Mouse (Mus musculus) heart, embryonic 16.5 days (tissue): Measurements from ENCODE around the gene Sh3bgr. TPM values are rescaled to one million over a fixed set of nuclear protein-coding genes. Genes with fewer than 3 reads are reported as not detected.

Source experiments
- ATAC-seq: fragments of 200-750 bp; cut with Nextera tagmentation; replicated peaks from 2 replicates; pipeline ENCODE4 v1.8.0; 2017; ENCODE audit warnings: moderate number of reproducible peaks; ENCODE audit not compliant: insufficient read depth, low FRiP score; ENCODE audit errors: extremely low read depth
- H3K27ac ChIP-seq: fragments of 300-500 bp; sonication (generic); 2 replicates; pipeline ENCODE4 v1.5.1; 2014; ENCODE audit warnings: mild to moderate bottlenecking, low read length, control low read depth, moderate library complexity
- H3K27me3 ChIP-seq: fragments of 300-500 bp; sonication (generic); 2 replicates; pipeline ENCODE4 v1.6.1; 2014; ENCODE audit warnings: low read length, mixed read lengths; ENCODE audit not compliant: control insufficient read depth, insufficient read depth
- H3K36me3 ChIP-seq: fragments of 300-500 bp; sonication (generic); 2 replicates; pipeline ENCODE4 v1.6.1; 2014; ENCODE audit not compliant: control insufficient read depth, insufficient read depth
- H3K4me1 ChIP-seq: fragments of 300-500 bp; sonication (generic); 2 replicates; pipeline ENCODE4 v1.6.1; 2014; ENCODE audit warnings: low read length, mixed read lengths; ENCODE audit not compliant: control insufficient read depth, insufficient read depth
- H3K4me2 ChIP-seq: fragments of 300-500 bp; sonication (generic); 2 replicates; pipeline ENCODE4 v1.6.1; 2014; ENCODE audit warnings: low read depth, mild to moderate bottlenecking, control low read depth, low read length
- H3K4me3 ChIP-seq: fragments of 300-500 bp; sonication (generic); 2 replicates; pipeline ENCODE4 v1.5.1; 2014; ENCODE audit warnings: mild to moderate bottlenecking, control low read depth, low read length
- H3K9ac ChIP-seq: fragments of 300-500 bp; sonication (generic); 2 replicates; pipeline ENCODE4 v1.6.1; 2014; ENCODE audit warnings: low read length, control low read depth
- H3K9me3 ChIP-seq: fragments of 300-500 bp; sonication (generic); replicated peaks from 2 replicates; pipeline ENCODE4 v1.6.1; 2016; ENCODE audit warnings: low read length; ENCODE audit not compliant: control insufficient read depth
- WGBS: fragments of 180-500 bp; shearing (Covaris S2); extraction: QIAGEN DNeasy Blood & Tissue Kit; methylation state at CpG from one replicate; pipeline ENCODE4 v1.1.7; 2014; 5-methylcytosine and 5-hydroxymethylcytosine counted together
- polyA plus RNA-seq: library from polyadenylated mRNA; unstranded; fragments of >200 nt; fragmentation: Nextera tagmentation; extraction: Ambion mirVana; gene quantifications from 2 replicates; pipeline ENCODE4 v1.2.1, GENCODE M21; 2015

Sh3bgr gene
- polyA plus RNA-seq: 523 and 531 TPM in 2 replicates

- Histone ChIP-seq H3K27me3 (no peaks in the 10 kb centered on the region), H3K36me3 (no peaks in the 10 kb centered on the region), H3K9me3 (no peaks in the 10 kb centered on the region), H3K9ac (peak within 1 kb of the TSS; percentile 84), H3K4me3 (peak within 1 kb of the TSS; percentile 62), H3K4me1 (peaks cover 16% of the 10 kb centered on the region), H3K27ac (peak within 1 kb of the TSS; percentile 99), H3K4me2 (peak within 1 kb of the TSS; percentile 69)
- 4% methylated on average over 20 of the region's 20 CpGs for WGBS
- ATAC-seq: peak; percentile 95
Observed at GRCm38 (mm10) chr16:96199913-96200701, at the start of gene Sh3bgr. Gene Sh3bgr (plus strand): TSS chr16:96200450.

- Histone ChIP-seq H3K4me1 (peaks cover 32% of the 10 kb centered on the region), H3K4me3 (no peak overlapping the region), H3K36me3 (peaks cover 12% of the 10 kb centered on the region; the same call in 1 of the 2 replicates), H3K27ac (peak overlapping the region; percentile 46; the same call in 1 of the 2 replicates), H3K9ac (no peak overlapping the region), H3K4me2 (no peak overlapping the region), H3K27me3 (no peaks in the 10 kb centered on the region), H3K9me3 (no peaks in the 10 kb centered on the region)
- ATAC-seq: no peak
- 38% methylated on average over 4 of the region's 4 CpGs for WGBS
Observed at GRCm38 (mm10) chr16:96150995-96151394, 49.3 kb upstream of the Sh3bgr start.

GRCm38 (mm10) chr16:96151551-96151950 lies 48.7 kb upstream of the Sh3bgr start:
- no peak overlapping the region for H3K4me3 ChIP-seq
- no peak overlapping the region for H3K4me2 ChIP-seq
- H3K9me3 ChIP-seq: no peaks in the 10 kb centered on the region
- H3K27me3 ChIP-seq: no peaks in the 10 kb centered on the region
- H3K27ac ChIP-seq: 0 out of 2 replicates have a peak overlapping the region, but pooled peaks have one; percentile 46
- H3K36me3 ChIP-seq: peaks cover 14% of the 10 kb centered on the region; the same call in 1 of the 2 replicates
- H3K9ac ChIP-seq: no peak overlapping the region
- H3K4me1 ChIP-seq: peaks cover 28% of the 10 kb centered on the region
- 18% methylated on average over 9 of the region's 9 CpGs for WGBS
- ATAC-seq: peak; percentile 55; the same call in 1 of the 2 replicates

GRCm38 (mm10) chr16:96154476-96154875 lies 45.8 kb upstream of the Sh3bgr start:
- peaks cover 14% of the 10 kb centered on the region; the same call in 1 of the 2 replicates for H3K36me3 ChIP-seq
- WGBS: 91% methylated on average over 2 of the region's 2 CpGs
- H3K27me3 ChIP-seq: no peaks in the 10 kb centered on the region
- no peak overlapping the region for H3K4me3 ChIP-seq
- H3K27ac ChIP-seq: no peak overlapping the region
- H3K4me2 ChIP-seq: no peak overlapping the region
- H3K9ac ChIP-seq: no peak overlapping the region
- no peaks in the 10 kb centered on the region for H3K9me3 ChIP-seq
- H3K4me1 ChIP-seq: peaks cover 27% of the 10 kb centered on the region
- ATAC-seq: no peak

- H3K4me2 ChIP-seq: no peak overlapping the region
Observed at GRCm38 (mm10) chr16:96156019-96156418, 44.2 kb upstream of the Sh3bgr start.

GRCm38 (mm10) chr16:96157171-96157570 lies 43.1 kb upstream of the Sh3bgr start:
- H3K27ac ChIP-seq: no peak overlapping the region
- H3K9ac ChIP-seq: no peak overlapping the region
- 81% methylated on average over 11 of the region's 11 CpGs for WGBS
- H3K4me2 ChIP-seq: no peak overlapping the region
- no peaks in the 10 kb centered on the region for H3K27me3 ChIP-seq
- no peaks in the 10 kb centered on the region for H3K9me3 ChIP-seq
- peaks cover 10% of the 10 kb centered on the region for H3K4me1 ChIP-seq
- peaks cover 13% of the 10 kb centered on the region; the same call in 1 of the 2 replicates for H3K36me3 ChIP-seq
- ATAC-seq: no peak
- no peak overlapping the region for H3K4me3 ChIP-seq

More at GRCm38 (mm10) chr16:96156019-96156418, 44.2 kb upstream of the Sh3bgr start:
- Histone ChIP-seq H3K4me3 (no peak overlapping the region), H3K27ac (no peak overlapping the region), H3K4me1 (peaks cover 18% of the 10 kb centered on the region), H3K27me3 (no peaks in the 10 kb centered on the region), H3K9ac (no peak overlapping the region), H3K36me3 (peaks cover 14% of the 10 kb centered on the region; the same call in 1 of the 2 replicates), H3K9me3 (no peaks in the 10 kb centered on the region)
- no peak for ATAC-seq
- 85% methylated on average over 8 of the region's 8 CpGs for WGBS

GRCm38 (mm10) chr16:96158511-96159080 lies 41.7 kb upstream of the Sh3bgr start:
- Histone ChIP-seq H3K27me3 (no peaks in the 10 kb centered on the region), H3K9ac (peak overlapping the region; percentile 76), H3K4me1 (peaks cover 10% of the 10 kb centered on the region), H3K36me3 (0 out of 2 replicates have a peak, but pooled peaks cover 6% of the 10 kb centered on the region), H3K9me3 (no peaks in the 10 kb centered on the region), H3K4me2 (peak overlapping the region; percentile 67), H3K27ac (peak overlapping the region; percentile 75), H3K4me3 (peak overlapping the region; percentile 49)
- 41% methylated on average over 12 of the region's 12 CpGs for WGBS
- ATAC-seq: no peak

- no peaks in the 10 kb centered on the region for H3K27me3 ChIP-seq
- 0 out of 2 replicates have a peak, but pooled peaks cover 6% of the 10 kb centered on the region for H3K36me3 ChIP-seq
- H3K9me3 ChIP-seq: no peaks in the 10 kb centered on the region
- H3K4me2 ChIP-seq: peak overlapping the region; percentile 67
- H3K27ac ChIP-seq: peak overlapping the region; percentile 59
- H3K9ac ChIP-seq: peak overlapping the region; percentile 76
- ATAC-seq: peak; percentile 83
- peaks cover 10% of the 10 kb centered on the region for H3K4me1 ChIP-seq
- under 1% methylated on average over 67 of the region's 67 CpGs for WGBS
- H3K4me3 ChIP-seq: peak overlapping the region; percentile 49
Observed at GRCm38 (mm10) chr16:96159091-96159731, 41.0 kb upstream of the Sh3bgr start.
